Mouse (Mus musculus) ES-Bruce4 (cell line): ENCODE data around the gene Fam169a. TPM values are rescaled to one million over a fixed set of nuclear protein-coding genes. Genes with fewer than 3 reads are reported as not detected.
"Not testable (repeated sequence)": the region's sequence is repeated elsewhere in the genome, so short reads cannot be mapped to it uniquely, and the experiment has no call there.

Source experiments
- H3K27ac ChIP-seq: 2 replicates; pipeline ENCODE4 v1.5.1; 2012; ENCODE audit warnings: low read length, inconsistent platforms; ENCODE audit not compliant: insufficient read depth
- H3K27me3 ChIP-seq: 2 replicates; pipeline ENCODE4 v1.6.1; 2012; ENCODE audit warnings: mild to moderate bottlenecking, low read length, inconsistent platforms; ENCODE audit not compliant: control insufficient read depth, poor library complexity, insufficient read depth, severe bottlenecking
- H3K36me3 ChIP-seq: 2 replicates; pipeline ENCODE4 v1.6.1; 2012; ENCODE audit warnings: inconsistent platforms, mild to moderate bottlenecking, low read length, moderate library complexity; ENCODE audit not compliant: control insufficient read depth, poor library complexity, insufficient read depth, severe bottlenecking
- H3K4me1 ChIP-seq: one replicate; pipeline ENCODE4 v1.8.1; 2011; ENCODE audit warnings: low read length; ENCODE audit not compliant: control insufficient read depth, insufficient read depth
- H3K4me3 ChIP-seq: 2 replicates; pipeline ENCODE4 v1.5.1; 2011; ENCODE audit warnings: low read depth, mild to moderate bottlenecking, low read length
- H3K9ac ChIP-seq: 2 replicates; pipeline ENCODE4 v1.6.1; 2012; ENCODE audit warnings: low read depth, mild to moderate bottlenecking, inconsistent platforms; ENCODE audit not compliant: poor library complexity, severe bottlenecking
- H3K9me3 ChIP-seq: replicated peaks from 2 replicates; pipeline ENCODE4 v1.6.1; 2012; ENCODE audit warnings: mild to moderate bottlenecking, low read length, inconsistent platforms; ENCODE audit not compliant: control insufficient read depth, poor library complexity, insufficient read depth, severe bottlenecking
- CTCF ChIP-seq: IDR thresholded peaks from one replicate; pipeline ENCODE4 v1.8.1; 2011; ENCODE audit warnings: low read depth, low read length
- EP300 ChIP-seq: IDR thresholded peaks from 2 replicates; pipeline ENCODE4 v1.6.1; 2011; ENCODE audit warnings: low read depth, low read length; ENCODE audit not compliant: insufficient read depth
- POLR2A ChIP-seq: IDR thresholded peaks from one replicate; pipeline ENCODE4 v1.8.1; 2011; ENCODE audit warnings: low read length; ENCODE audit not compliant: insufficient read depth
- polyA plus RNA-seq: library from polyadenylated mRNA; stranded (reverse); fragments of >200 nt; gene quantifications from 2 replicates; pipeline ENCODE4 v1.2.4, GENCODE M21; 2011; ENCODE audit warnings: low read depth; ENCODE audit not compliant: missing spikeins, insufficient read depth, insufficient read length

Fam169a gene
- polyA plus RNA-seq, 1 experiment: 81.9 TPM

DNA sequence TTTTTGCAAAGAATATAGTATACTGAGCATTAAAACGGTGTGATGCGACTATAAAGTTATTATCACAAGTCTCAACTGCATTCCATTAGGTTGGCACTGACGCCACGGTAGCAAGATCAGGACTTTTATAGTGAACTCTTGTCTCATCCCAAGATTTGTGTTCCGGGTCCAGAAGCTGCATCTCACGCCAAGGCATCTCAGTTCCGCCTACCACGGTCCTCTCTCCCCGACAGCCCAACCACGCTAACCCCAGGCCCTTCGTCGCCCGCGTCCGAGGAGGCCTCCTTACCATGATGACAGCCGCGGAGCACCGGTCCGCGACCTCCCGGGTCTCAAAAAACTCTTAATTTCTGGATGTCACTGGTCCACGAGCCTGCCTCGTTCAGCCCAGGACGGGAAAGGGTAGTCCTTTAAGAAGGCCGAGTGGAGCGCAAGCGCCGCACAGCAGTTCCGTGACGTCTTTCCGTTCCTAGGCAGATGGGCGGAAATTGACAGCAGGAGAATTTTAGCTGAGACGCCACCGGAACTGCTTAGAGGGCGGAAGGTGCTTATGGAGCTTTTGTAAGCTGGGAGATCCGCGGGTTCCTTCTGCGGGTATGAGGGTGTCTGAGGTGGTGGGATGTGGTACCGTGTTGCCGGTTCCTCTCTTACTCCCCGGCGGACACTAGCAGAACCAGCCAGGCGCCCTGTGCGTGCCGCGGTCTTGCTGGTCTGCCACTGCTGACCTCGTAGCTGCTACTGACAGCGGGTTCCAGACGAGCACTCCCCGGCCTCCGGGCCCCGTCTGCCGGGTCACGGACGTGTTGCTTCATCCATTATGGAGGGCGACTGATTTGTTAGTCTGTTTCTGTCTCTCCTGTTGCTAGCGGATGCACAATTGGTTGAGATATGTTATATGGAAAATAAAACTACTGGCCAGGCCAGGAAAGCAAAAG lies 70.6 kb downstream of the Fam169a start, which contains the start of the genes Gfm2 and Nsa2:
TSS of gene Gfm2 (plus strand) at position 472 of the 935 bp plus-strand sequence.
TSS of gene Nsa2 (minus strand) at position 472 of the 935 bp plus-strand sequence.
- Histone ChIP-seq H3K27ac (0 out of 2 replicates have a peak within 1 kb of the TSS, but pooled peaks have one; percentile 14), H3K9me3 (no peaks in the 10 kb centered on the region), H3K36me3 (peaks cover 17% of the 10 kb centered on the region), H3K4me3 (peak within 1 kb of the TSS; percentile 92), H3K27me3 (no peaks in the 10 kb centered on the region), H3K4me1 (no peaks in the 10 kb centered on the region), H3K9ac (peak within 1 kb of the TSS; percentile 77)
- TF ChIP-seq CTCF: no peak
- TF ChIP-seq POLR2A: peak; percentile 49

DNA sequence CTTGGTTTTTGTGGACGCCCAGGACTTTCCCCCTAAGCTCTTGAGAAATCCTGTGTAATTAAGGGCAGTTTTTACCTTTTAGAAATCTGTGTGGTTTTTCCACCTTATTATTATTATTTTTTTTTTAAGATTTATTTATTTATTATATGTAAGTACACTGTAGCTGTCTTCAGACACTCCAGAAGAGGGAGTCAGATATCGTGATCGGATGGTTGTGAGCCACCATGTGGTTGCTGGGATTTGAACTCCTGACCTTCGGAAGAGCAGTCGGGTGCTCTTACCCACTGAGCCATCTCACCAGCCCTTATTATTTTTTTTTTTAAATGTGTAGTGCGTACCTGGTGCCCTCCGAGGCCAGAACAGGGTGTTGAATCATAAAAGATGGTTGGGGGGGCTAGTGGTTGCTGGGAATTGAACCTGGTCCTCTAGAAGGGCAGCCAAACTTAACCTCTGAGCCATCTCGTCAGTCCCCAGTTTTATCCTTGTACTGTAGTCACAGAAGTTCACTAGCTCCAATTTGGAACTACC lies 71.4 kb downstream of the Fam169a start:
- not testable (repeated sequence) for H3K9me3 ChIP-seq, H3K4me1 ChIP-seq, H3K27ac ChIP-seq, H3K27me3 ChIP-seq
- Histone ChIP-seq H3K9ac (peak overlapping the region; percentile 77), H3K4me3 (peak overlapping the region; percentile 92), H3K36me3 (peaks cover 15% of the 10 kb centered on the region)

- H3K36me3 ChIP-seq: peaks cover 21% of the 10 kb centered on the region
- TF ChIP-seq POLR2A (no peak), CTCF (no peak), EP300 (no peak)
- H3K27me3 ChIP-seq: no peaks in the 10 kb centered on the region
- no peaks in the 10 kb centered on the region for H3K9me3 ChIP-seq
- no peak overlapping the region for H3K4me3 ChIP-seq
- H3K27ac ChIP-seq: no peak overlapping the region
- no peak overlapping the region for H3K9ac ChIP-seq
- H3K4me1 ChIP-seq: no peaks in the 10 kb centered on the region
These were observed 75.2 kb downstream of the Fam169a start for GRCm38 (mm10) chr13:97142321-97142720.

GRCm38 (mm10) chr13:97145834-97146233 lies 78.7 kb downstream of the Fam169a start:
- Histone ChIP-seq H3K4me3 (no peak overlapping the region), H3K9ac (no peak overlapping the region), H3K36me3 (peaks cover 32% of the 10 kb centered on the region), H3K4me1 (no peaks in the 10 kb centered on the region), H3K27me3 (no peaks in the 10 kb centered on the region), H3K27ac (no peak overlapping the region), H3K9me3 (no peaks in the 10 kb centered on the region)
- TF ChIP-seq CTCF (no peak), EP300 (no peak), POLR2A (no peak)

- Histone ChIP-seq H3K27me3 (no peaks in the 10 kb centered on the region), H3K4me3 (no peak overlapping the region), H3K4me1 (no peaks in the 10 kb centered on the region), H3K36me3 (peaks cover 63% of the 10 kb centered on the region), H3K9me3 (no peaks in the 10 kb centered on the region), H3K9ac (no peak overlapping the region), H3K27ac (no peak overlapping the region)
- TF ChIP-seq POLR2A: no peak
- no peak for TF ChIP-seq EP300
- TF ChIP-seq CTCF: no peak
These were observed 108.6 kb downstream of the Fam169a start for GRCm38 (mm10) chr13:97175520-97176264.
